In genomic region chr17:46030731-46031620, GRCm38 (mm10) we compare ENCODE assay signal across 8 mouse cellular contexts. TPM values are rescaled to one million over a fixed set of nuclear protein-coding genes. Genes with fewer than 3 reads are reported as not detected.
DNase-seq lines count a peak whose midpoint lies in the region; ATAC-seq and TF ChIP-seq lines count a peak whose summit lies in the region.

No protein-coding gene starts in this region.

- ATAC-seq in embryonic facial prominence, embryonic 14.5 days (ENCODE audit: low read depth), result peak; percentile 69
- peak; percentile 62 for ATAC-seq in heart, embryonic 12.5 days (ENCODE audit: insufficient number of reproducible peaks, low FRiP score)
- peak; percentile 68 for ATAC-seq in liver, embryonic 14.5 days (ENCODE audit: insufficient read depth)
- peak; percentile 59 for ATAC-seq in neural tube, embryonic 13.5 days (ENCODE audit: low read depth)

- under 1% methylated on average over 90 of the region's 92 CpGs for WGBS in bone marrow, adult 2 months
- WGBS in embryonic facial prominence, embryonic 14.5 days, result 17% methylated on average over 3 of the region's 92 CpGs
- WGBS in heart, embryonic 12.5 days, result under 1% methylated on average over 85 of the region's 92 CpGs
- under 1% methylated on average over 89 of the region's 92 CpGs for WGBS in liver, embryonic 14.5 days (ENCODE audit: insufficient replicate concordance)
- WGBS in neural tube, embryonic 13.5 days, result under 1% methylated on average over 87 of the region's 92 CpGs
- WGBS in thymus, adult 2 months, result under 1% methylated on average over 92 of the region's 92 CpGs

- H3K9ac ChIP-seq in embryonic facial prominence, embryonic 14.5 days (ENCODE audit: low read depth, low read length), result peak overlapping the region; percentile 97
- peak overlapping the region; percentile 97 for H3K9ac ChIP-seq in heart, embryonic 12.5 days
- H3K9ac ChIP-seq in liver, embryonic 14.5 days (replicated peaks), result peak overlapping the region; percentile 82
- H3K9ac ChIP-seq in neural tube, embryonic 13.5 days, result peak overlapping the region; percentile 90

- no peaks in the 10 kb centered on the region for H3K9me3 ChIP-seq in embryonic facial prominence, embryonic 14.5 days (ENCODE audit: control insufficient read depth, low read length)
- H3K9me3 ChIP-seq in heart, embryonic 12.5 days (replicated peaks), result no peaks in the 10 kb centered on the region
- no peaks in the 10 kb centered on the region for H3K9me3 ChIP-seq in liver, embryonic 14.5 days (ENCODE audit: control insufficient read depth, low read length)
- no peaks in the 10 kb centered on the region for H3K9me3 ChIP-seq in neural tube, embryonic 13.5 days

- no peaks in the 10 kb centered on the region for H3K4me1 ChIP-seq in bone marrow, adult 2 months (ENCODE audit: control insufficient read depth, insufficient read depth, low read length)
- peaks cover 39% of the 10 kb centered on the region for H3K4me1 ChIP-seq in embryonic facial prominence, embryonic 14.5 days (ENCODE audit: control insufficient read depth, insufficient read depth, low read length)
- H3K4me1 ChIP-seq in heart, embryonic 12.5 days (replicated peaks), result peaks cover 55% of the 10 kb centered on the region
- peaks cover 3 to 21% of the 10 kb centered on the region in 2 experiments for H3K4me1 ChIP-seq in liver, embryonic 14.5 days (replicated peaks; ENCODE audit: control insufficient read depth in 2 of 2, insufficient read depth in 2 of 2, low read length in 1 of 2)
- peaks cover 60% of the 10 kb centered on the region for H3K4me1 ChIP-seq in neural tube, embryonic 13.5 days (replicated peaks)
- H3K4me1 ChIP-seq in thymus, adult 2 months (replicated peaks; ENCODE audit: control insufficient read depth, insufficient read depth, low read length), result peaks cover 38% of the 10 kb centered on the region

- H3K4me2 ChIP-seq in embryonic facial prominence, embryonic 14.5 days (ENCODE audit: low read depth, low read length), result peak overlapping the region; percentile 72
- H3K4me2 ChIP-seq in heart, embryonic 12.5 days, result peak overlapping the region; percentile 81
- H3K4me2 ChIP-seq in liver, embryonic 14.5 days (ENCODE audit: low read depth), result peak overlapping the region; percentile 88
- peak overlapping the region; percentile 88 for H3K4me2 ChIP-seq in neural tube, embryonic 13.5 days

- peak overlapping the region; percentile 86 for H3K27ac ChIP-seq in bone marrow, adult 2 months (ENCODE audit: control insufficient read depth, insufficient read depth, low read depth, low read length, poor library complexity)
- H3K27ac ChIP-seq in embryonic facial prominence, embryonic 14.5 days (replicated peaks; ENCODE audit: low read depth, low read length), result peak overlapping the region; percentile 98
- H3K27ac ChIP-seq in heart, embryonic 12.5 days (ENCODE audit: poor library complexity, severe bottlenecking), result peak overlapping the region; percentile 95
- peak overlapping the region; percentile 59 for H3K27ac ChIP-seq in liver, embryonic 14.5 days
- H3K27ac ChIP-seq in neural tube, embryonic 13.5 days (replicated peaks), result peak overlapping the region; percentile 90
- H3K27ac ChIP-seq in thymus, adult 2 months (ENCODE audit: control insufficient read depth, insufficient read depth, low read length), result no peak overlapping the region

- no peaks in the 10 kb centered on the region for H3K27me3 ChIP-seq in embryonic facial prominence, embryonic 14.5 days (replicated peaks; ENCODE audit: control insufficient read depth, insufficient read depth, low read length)
- H3K27me3 ChIP-seq in heart, embryonic 12.5 days (replicated peaks), result no peaks in the 10 kb centered on the region
- no peaks in the 10 kb centered on the region for H3K27me3 ChIP-seq in liver, embryonic 14.5 days (ENCODE audit: control insufficient read depth, insufficient read depth, low read length)
- H3K27me3 ChIP-seq in neural tube, embryonic 13.5 days, result peaks cover 10% of the 10 kb centered on the region; the same call in 1 of the 2 replicates
- H3K27me3 ChIP-seq in thymus, adult 2 months (ENCODE audit: control insufficient read depth, insufficient read depth, low read length), result no peaks in the 10 kb centered on the region; the same call in 1 of the 2 replicates

- no peak for TF ChIP-seq EP300 in liver, embryonic 14.5 days (IDR thresholded peaks at IDR 0.05; ENCODE audit: low read depth)

- TF ChIP-seq CTCF in bone marrow, adult 2 months (IDR thresholded peaks at IDR 0.05; ENCODE audit: control insufficient read depth, insufficient read depth, low read length), result no peak
- no peak for TF ChIP-seq CTCF in liver, embryonic 14.5 days (IDR thresholded peaks at IDR 0.05; ENCODE audit: low read depth)
- TF ChIP-seq CTCF in thymus, adult 2 months (IDR thresholded peaks at IDR 0.05; ENCODE audit: borderline replicate concordance, control insufficient read depth, extremely low read depth, insufficient read depth, low read length, poor library complexity), result no peak

- peak overlapping the region; percentile 82 for H3K4me3 ChIP-seq in bone marrow, adult 2 months (replicated peaks; ENCODE audit: control insufficient read depth, low read depth, low read length)
- peak overlapping the region; percentile 85 for H3K4me3 ChIP-seq in embryonic facial prominence, embryonic 14.5 days (ENCODE audit: low read depth, low read length)
- peak overlapping the region; percentile 69 for H3K4me3 ChIP-seq in heart, embryonic 12.5 days
- peak overlapping the region; percentile 59 to 73 for H3K4me3 ChIP-seq in liver, embryonic 14.5 days (ENCODE audit: insufficient read depth in 1 of 2, low read depth in 2 of 2, low read length in 2 of 2)
- peak overlapping the region; percentile 86 for H3K4me3 ChIP-seq in neural tube, embryonic 13.5 days
- peak overlapping the region; percentile 52 for H3K4me3 ChIP-seq in thymus, adult 2 months (ENCODE audit: control insufficient read depth, insufficient read depth, low read length)

- no peak for TF ChIP-seq POLR2A in bone marrow, adult 2 months (IDR thresholded peaks at IDR 0.05; ENCODE audit: borderline replicate concordance, control insufficient read depth, low read depth, low read length)
- no peak for TF ChIP-seq POLR2A in thymus, adult 2 months (IDR thresholded peaks at IDR 0.05; ENCODE audit: control insufficient read depth, extremely low read depth, insufficient read depth, low read length, poor library complexity)

- peak; percentile 72 for DNase-seq in 416B (ENCODE audit: low read depth)
- DNase-seq in embryonic facial prominence, embryonic 14.5 days (ENCODE audit: low spot score), result peak; percentile 91
- peak; percentile 91 for DNase-seq in kidney, postnatal 10 days
- peak; percentile 33 to 45 (median 37) for DNase-seq in liver, embryonic 14.5 days (ENCODE audit: low read depth in 3 of 3, low spot score in 3 of 3)
- DNase-seq in thymus, adult 2 months, result peak; percentile 41

- peaks cover 10% of the 10 kb centered on the region; the same call in 1 of the 2 replicates for H3K36me3 ChIP-seq in embryonic facial prominence, embryonic 14.5 days (ENCODE audit: control insufficient read depth, insufficient read depth, low read length)
- no peaks in the 10 kb centered on the region for H3K36me3 ChIP-seq in heart, embryonic 12.5 days
- no peaks in the 10 kb centered on the region for H3K36me3 ChIP-seq in liver, embryonic 14.5 days (replicated peaks; ENCODE audit: control insufficient read depth, insufficient read depth, low read depth)
- no peaks in the 10 kb centered on the region for H3K36me3 ChIP-seq in neural tube, embryonic 13.5 days
- no peaks in the 10 kb centered on the region for H3K36me3 ChIP-seq in thymus, adult 2 months (ENCODE audit: control insufficient read depth, insufficient read depth, low read length)

RNA-seq across cellular contexts. Expression of gene Vegfa, which starts 1.2 kb away (rescaled TPM):
- polyA plus RNA-seq in bone marrow, adult 2 months (2011; ENCODE audit: insufficient read depth, insufficient read length, low replicate concordance, missing spikeins), result 18.2 and 18.8 TPM in 2 replicates
- 4.2 and 4.7 TPM in 2 replicates for polyA plus RNA-seq in embryonic facial prominence, embryonic 14.5 days (2014; fragmentation: Nextera tagmentation; extraction: Ambion mirVana)
- 6.5 and 6.9 TPM in 2 replicates for polyA plus RNA-seq in heart, embryonic 12.5 days (2016; fragmentation: Nextera tagmentation; extraction: Ambion mirVana)
- 27.9 and 33.9 TPM in 2 replicates for polyA plus RNA-seq in liver, embryonic 14.5 days (2012; rRNA removed)
- polyA plus RNA-seq in liver, embryonic 14.5 days (2014; fragmentation: Nextera tagmentation; extraction: Ambion mirVana), result 1.2 and 1.7 TPM in 2 replicates
- polyA plus RNA-seq in neural tube, embryonic 13.5 days (2015; fragmentation: Nextera tagmentation; extraction: Ambion mirVana), result 2.6 and 3.0 TPM in 2 replicates
- polyA plus RNA-seq in thymus, adult 2 months (2012; rRNA removed), result 50.3 and 65.2 TPM in 2 replicates

Comparison
In these comparisons a context has a peak if more than half of its experiments do, and no peak if none do; other contexts are left out.
1. DNase-seq: peak in every context shown above with its lines; median percentile 91 in embryonic facial prominence, embryonic 14.5 days; 91 in kidney, postnatal 10 days; 72 in 416B; 41 in thymus, adult 2 months; 37 in liver, embryonic 14.5 days.